Mouse (Mus musculus) hindbrain, embryonic 16.5 days (tissue): Measurements from ENCODE around the gene Wdr93. TPM values are rescaled to one million over a fixed set of nuclear protein-coding genes. Genes with fewer than 3 reads are reported as not detected.

Experiments used
- ATAC-seq: fragments of 200-750 bp; cut with Nextera tagmentation; 2 replicates; pipeline ENCODE4 v1.8.0; 2017; ENCODE audit warnings: moderate TSS enrichment, moderate library complexity
- H3K27ac ChIP-seq: fragments of 300-500 bp; sonication (generic); 2 replicates; pipeline ENCODE4 v1.5.1; 2014; ENCODE audit warnings: low read depth, mild to moderate bottlenecking, control low read depth, low read length, moderate library complexity
- H3K27me3 ChIP-seq: fragments of 300-500 bp; sonication (generic); replicated peaks from 2 replicates; pipeline ENCODE4 v1.6.1; 2014; ENCODE audit warnings: low read length; ENCODE audit not compliant: control insufficient read depth, insufficient read depth
- H3K36me3 ChIP-seq: fragments of 300-500 bp; sonication (generic); 2 replicates; pipeline ENCODE4 v1.6.1; 2014; ENCODE audit warnings: mild to moderate bottlenecking, low read length, moderate library complexity, mixed read lengths; ENCODE audit not compliant: control insufficient read depth, insufficient read depth
- H3K4me1 ChIP-seq: fragments of 300-500 bp; sonication (generic); 2 replicates; pipeline ENCODE4 v1.6.1; 2014; ENCODE audit warnings: low read depth, low read length; ENCODE audit not compliant: control insufficient read depth, insufficient read depth
- H3K4me2 ChIP-seq: fragments of 300-500 bp; sonication (generic); 2 replicates; pipeline ENCODE4 v1.6.1; 2014; ENCODE audit warnings: mild to moderate bottlenecking, low read length, control low read depth, moderate library complexity
- H3K4me3 ChIP-seq: fragments of 300-500 bp; sonication (generic); 2 replicates; pipeline ENCODE4 v1.5.1; 2014; ENCODE audit warnings: mild to moderate bottlenecking, low read length, control low read depth, moderate library complexity
- H3K9ac ChIP-seq: fragments of 300-500 bp; sonication (generic); 2 replicates; pipeline ENCODE4 v1.6.1; 2014; ENCODE audit warnings: low read depth, mild to moderate bottlenecking, control low read depth, low read length, moderate library complexity
- H3K9me3 ChIP-seq: fragments of 300-500 bp; sonication (generic); 2 replicates; pipeline ENCODE4 v1.6.1; 2014; ENCODE audit warnings: mild to moderate bottlenecking, low read length, moderate library complexity; ENCODE audit not compliant: control insufficient read depth
- WGBS: fragments of 180-500 bp; shearing (Covaris S2); extraction: QIAGEN DNeasy Blood & Tissue Kit; methylation state at CpG from one replicate; pipeline ENCODE4 v1.1.7; 2014; 5-methylcytosine and 5-hydroxymethylcytosine counted together
- polyA plus RNA-seq: library from polyadenylated mRNA; unstranded; fragments of >200 nt; fragmentation: Nextera tagmentation; extraction: Ambion mirVana; gene quantifications from 2 replicates; pipeline ENCODE4 v1.2.1, GENCODE M21; 2015

The Wdr93 gene
- polyA plus RNA-seq, 1 experiment from 2014 or later = 0.51 TPM

DNA sequence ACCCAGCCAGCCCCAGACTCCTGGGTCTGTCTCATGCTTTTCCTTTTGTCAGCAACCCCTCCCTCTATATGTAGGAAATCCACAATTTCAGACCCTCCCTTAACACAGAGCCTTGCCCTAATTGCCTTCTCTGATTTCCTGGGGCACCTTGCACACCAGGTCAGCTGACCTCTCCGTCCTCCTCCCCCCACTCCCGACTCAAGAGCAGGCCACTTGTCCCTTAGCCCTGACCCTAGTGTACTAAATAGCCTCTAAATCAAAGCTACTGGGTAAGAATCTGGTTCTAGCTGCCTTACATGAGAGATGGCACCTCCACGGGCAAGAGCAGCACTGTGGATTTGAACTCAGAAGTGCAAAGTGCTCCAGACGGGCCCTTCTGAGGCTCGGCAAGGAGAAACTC is 59.1 kb downstream of the Wdr93 start:
- no peak overlapping the region for H3K4me3 ChIP-seq
- no peak for ATAC-seq
- no peaks in the 10 kb centered on the region for H3K4me1 ChIP-seq
- no peaks in the 10 kb centered on the region for H3K36me3 ChIP-seq
- H3K27ac ChIP-seq = no peak overlapping the region
- no peaks in the 10 kb centered on the region for H3K9me3 ChIP-seq
- no peak overlapping the region for H3K4me2 ChIP-seq
- no peaks in the 10 kb centered on the region for H3K27me3 ChIP-seq
- H3K9ac ChIP-seq = no peak overlapping the region
- 72% methylated on average over 5 of the region's 5 CpGs for WGBS

DNA sequence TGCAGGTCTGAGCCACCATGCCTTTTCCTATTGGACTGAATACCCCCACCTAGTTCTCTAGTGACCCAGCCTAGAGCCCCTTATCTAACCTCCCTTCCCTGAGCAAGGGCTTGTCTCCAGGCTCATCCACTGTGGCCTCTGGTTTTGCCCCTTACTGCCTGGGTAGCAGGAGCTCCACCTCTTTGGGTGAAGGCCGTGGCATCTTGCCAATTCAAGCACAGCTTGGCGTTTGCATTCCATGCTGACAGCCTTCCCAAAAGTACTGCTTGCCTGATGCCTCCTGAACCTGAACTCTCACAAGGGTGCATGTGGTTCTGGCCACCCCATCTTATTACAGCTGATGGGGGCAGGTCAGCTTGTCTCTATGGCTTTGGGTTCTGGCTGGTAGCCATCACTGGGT is 60.9 kb downstream of the Wdr93 start:
- no peaks in the 10 kb centered on the region for H3K27me3 ChIP-seq
- H3K4me3 ChIP-seq = no peak overlapping the region
- H3K27ac ChIP-seq = no peak overlapping the region
- WGBS = 60% methylated on average over 2 of the region's 2 CpGs
- no peak for ATAC-seq
- H3K4me1 ChIP-seq = no peaks in the 10 kb centered on the region
- no peaks in the 10 kb centered on the region for H3K36me3 ChIP-seq
- H3K9ac ChIP-seq = no peak overlapping the region
- H3K4me2 ChIP-seq = no peak overlapping the region
- no peaks in the 10 kb centered on the region for H3K9me3 ChIP-seq

DNA sequence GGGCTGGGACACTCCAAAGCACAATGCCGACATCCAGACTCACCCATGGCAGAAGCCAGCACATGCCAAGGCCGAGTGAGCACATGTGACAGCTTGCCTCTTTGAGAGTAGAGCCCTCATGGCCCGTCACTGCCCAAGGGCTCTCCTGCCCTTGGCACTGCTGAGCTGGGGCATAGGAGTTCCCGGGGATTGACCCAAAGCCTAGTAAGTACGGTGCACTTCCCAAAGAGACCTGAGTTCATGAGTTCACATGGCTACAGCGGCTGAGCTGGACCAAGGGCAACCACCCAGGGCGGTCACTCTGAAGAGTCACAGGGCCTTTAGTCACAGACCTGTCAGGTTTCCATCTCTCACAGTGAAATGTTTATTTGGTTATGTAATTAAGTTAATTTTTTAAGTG is 65.6 kb downstream of the Wdr93 start:
- no peak for ATAC-seq
- Histone ChIP-seq H3K36me3 (no peaks in the 10 kb centered on the region), H3K4me3 (no peak overlapping the region), H3K4me1 (no peaks in the 10 kb centered on the region; the same call in 1 of the 2 replicates), H3K4me2 (no peak overlapping the region), H3K9me3 (no peaks in the 10 kb centered on the region), H3K27me3 (no peaks in the 10 kb centered on the region), H3K9ac (no peak overlapping the region), H3K27ac (no peak overlapping the region)
- WGBS = 90% methylated on average over 7 of the region's 7 CpGs

DNA sequence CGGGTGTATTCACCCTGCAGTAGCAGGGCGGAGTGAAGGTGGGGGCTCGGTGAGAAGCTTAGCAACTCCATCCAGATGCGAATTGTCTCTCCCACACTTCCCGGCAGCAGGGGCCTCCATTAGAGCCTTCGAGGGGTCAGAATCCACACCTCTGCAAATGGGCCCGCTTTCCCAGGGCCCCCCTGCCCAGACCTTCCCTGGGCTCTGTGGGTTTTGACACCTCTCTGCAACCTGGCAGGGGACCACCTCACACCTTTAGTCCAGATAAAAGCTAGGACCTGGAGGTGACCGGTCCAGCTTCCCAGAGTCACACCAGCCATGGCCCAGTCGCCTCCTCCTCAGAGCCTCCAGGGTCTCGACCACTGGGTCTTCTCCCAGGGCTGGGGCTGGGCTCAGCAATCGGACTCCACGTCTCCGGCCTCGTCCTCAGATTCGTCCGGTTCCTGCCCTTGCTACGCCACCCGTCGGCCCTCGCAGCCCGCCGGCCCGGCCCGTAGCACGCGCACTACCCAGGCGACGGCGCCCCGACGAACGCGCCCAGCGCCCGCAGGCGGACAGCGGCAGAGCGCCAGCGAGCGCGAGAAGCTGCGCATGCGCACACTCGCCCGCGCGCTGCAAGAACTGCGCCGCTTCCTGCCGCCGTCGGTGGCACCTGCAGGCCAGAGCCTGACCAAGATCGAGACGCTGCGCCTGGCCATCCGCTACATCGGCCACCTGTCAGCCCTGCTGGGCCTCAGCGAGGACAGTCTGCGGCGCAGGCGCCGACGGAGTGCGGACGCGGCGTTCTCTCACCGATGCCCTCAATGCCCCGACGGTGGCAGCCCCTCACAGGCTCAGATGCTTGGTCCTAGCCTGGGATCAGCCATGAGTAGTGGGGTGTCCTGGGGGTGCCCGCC is 67.9 kb downstream of the Wdr93 start, which contains the start of gene Mesp2:
Mesp2 (plus strand) TSS at position 117 of the 896 bp plus-strand sequence.
- H3K27ac ChIP-seq = no peak within 1 kb of the TSS
- peak within 1 kb of the TSS; percentile 44 for H3K4me3 ChIP-seq
- WGBS = 21% methylated on average over 51 of the region's 71 CpGs
- H3K9ac ChIP-seq = peak within 1 kb of the TSS; percentile 68
- H3K4me1 ChIP-seq = no peaks in the 10 kb centered on the region; the same call in 1 of the 2 replicates
- H3K4me2 ChIP-seq = peak within 1 kb of the TSS; percentile 67
- peak; percentile 79 for ATAC-seq
- H3K27me3 ChIP-seq = no peaks in the 10 kb centered on the region
- no peaks in the 10 kb centered on the region for H3K9me3 ChIP-seq
- H3K36me3 ChIP-seq = no peaks in the 10 kb centered on the region

DNA sequence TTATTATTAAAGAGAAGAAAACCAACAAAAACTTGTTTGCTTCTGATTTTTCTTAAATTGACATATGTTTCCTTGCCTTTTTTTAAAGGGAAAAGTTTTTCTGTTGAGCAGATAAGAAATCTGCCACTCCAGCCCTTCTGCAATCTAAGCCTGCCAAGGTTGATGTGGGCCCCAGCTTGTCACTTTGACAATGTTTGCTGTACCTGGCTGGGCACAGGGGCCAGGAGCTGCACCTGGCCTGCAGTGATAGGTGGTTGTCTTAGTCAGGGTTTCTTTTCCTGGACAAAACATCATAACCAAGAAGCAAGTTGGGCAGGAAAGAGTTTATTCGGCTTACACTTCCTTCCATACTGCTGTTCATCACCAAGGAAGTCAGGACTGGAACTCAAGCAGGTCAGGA is 70.4 kb downstream of the Wdr93 start:
- Histone ChIP-seq H3K36me3 (no peaks in the 10 kb centered on the region), H3K4me3 (no peak overlapping the region), H3K4me2 (no peak overlapping the region), H3K4me1 (no peaks in the 10 kb centered on the region; the same call in 1 of the 2 replicates), H3K9ac (no peak overlapping the region), H3K27ac (no peak overlapping the region), H3K9me3 (no peaks in the 10 kb centered on the region), H3K27me3 (no peaks in the 10 kb centered on the region; the same call in 1 of the 2 replicates)
- 86% methylated on average over 1 of the region's 1 CpGs for WGBS
- no peak for ATAC-seq

DNA sequence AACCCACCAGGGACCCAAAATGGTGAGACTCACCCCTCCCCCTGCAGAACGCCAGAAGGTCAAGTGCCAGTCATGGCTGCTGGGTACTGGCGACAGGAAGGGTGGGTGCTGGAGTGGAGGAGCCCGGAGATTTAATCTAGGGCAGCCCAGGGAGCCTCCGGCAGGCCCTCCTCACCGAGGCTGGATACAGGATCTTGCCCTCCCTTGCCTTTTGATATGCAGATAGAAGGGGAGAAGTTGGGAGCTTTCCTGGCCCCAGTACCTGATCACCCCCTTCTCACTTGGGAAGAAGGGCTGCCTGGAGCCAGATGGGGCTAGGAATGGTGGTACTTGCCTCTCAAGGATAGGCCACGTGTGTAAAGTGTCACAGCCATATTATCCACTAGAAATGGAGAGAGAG is 75.4 kb downstream of the Wdr93 start:
- no peaks in the 10 kb centered on the region for H3K9me3 ChIP-seq
- H3K9ac ChIP-seq = no peak overlapping the region
- no peaks in the 10 kb centered on the region for H3K4me1 ChIP-seq
- WGBS = 6% methylated on average over 6 of the region's 6 CpGs
- no peak overlapping the region for H3K4me3 ChIP-seq
- no peak overlapping the region for H3K4me2 ChIP-seq
- H3K27ac ChIP-seq = no peak overlapping the region
- no peaks in the 10 kb centered on the region for H3K36me3 ChIP-seq
- no peaks in the 10 kb centered on the region; the same call in none of the 2 replicates for H3K27me3 ChIP-seq
- ATAC-seq = no peak

DNA sequence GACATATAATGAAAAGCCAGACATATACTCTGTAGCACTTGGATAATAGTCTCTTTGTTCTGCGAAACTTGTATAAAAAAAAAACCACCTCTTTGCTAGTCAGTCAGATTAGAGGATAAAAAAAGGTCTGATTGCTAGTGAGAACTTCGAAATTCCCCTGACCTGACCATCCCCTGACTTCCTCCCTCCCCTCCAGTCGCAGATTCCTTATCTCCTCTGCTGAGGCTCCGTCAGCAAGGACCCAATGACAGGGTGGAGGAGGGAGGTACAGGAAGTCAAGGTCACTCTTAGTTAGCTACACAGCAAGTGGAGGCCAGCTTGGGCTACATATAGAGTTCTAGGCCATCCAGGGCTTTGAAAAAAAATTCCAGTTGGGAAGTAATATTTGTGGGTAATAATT is 76.6 kb downstream of the Wdr93 start:
- Histone ChIP-seq H3K4me2 (no peak overlapping the region), H3K9ac (no peak overlapping the region), H3K27ac (no peak overlapping the region), H3K9me3 (no peaks in the 10 kb centered on the region), H3K27me3 (no peaks in the 10 kb centered on the region; the same call in none of the 2 replicates), H3K4me1 (no peaks in the 10 kb centered on the region), H3K4me3 (no peak overlapping the region), H3K36me3 (no peaks in the 10 kb centered on the region)
- WGBS = 51% methylated on average over 4 of the region's 4 CpGs
- no peak for ATAC-seq

DNA sequence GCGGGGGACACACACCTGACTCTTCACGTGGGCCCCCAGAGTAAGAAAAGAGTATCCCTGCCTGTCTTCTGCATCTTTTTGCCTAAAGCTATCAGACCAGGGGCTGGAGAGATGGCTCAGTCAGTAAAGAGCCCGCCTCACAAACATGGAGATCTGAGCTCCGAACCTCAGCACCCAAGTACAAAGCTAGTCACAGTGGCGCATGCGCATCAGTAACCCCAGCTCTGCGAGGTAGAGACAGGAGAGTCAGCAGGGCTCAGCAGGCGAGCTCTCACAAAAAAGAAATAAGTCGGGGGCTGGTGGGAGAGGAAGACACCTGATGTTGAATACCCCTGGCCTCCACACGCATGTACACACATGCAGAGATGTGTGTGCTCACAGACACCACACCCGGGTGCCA is 77.0 kb downstream of the Wdr93 start:
- WGBS = 53% methylated on average over 11 of the region's 11 CpGs
- Histone ChIP-seq H3K4me1 (no peaks in the 10 kb centered on the region), H3K27ac (no peak overlapping the region), H3K36me3 (no peaks in the 10 kb centered on the region), H3K27me3 (no peaks in the 10 kb centered on the region; the same call in none of the 2 replicates), H3K4me2 (no peak overlapping the region), H3K4me3 (no peak overlapping the region), H3K9ac (no peak overlapping the region), H3K9me3 (peaks cover 3% of the 10 kb centered on the region)
- no peak for ATAC-seq

DNA sequence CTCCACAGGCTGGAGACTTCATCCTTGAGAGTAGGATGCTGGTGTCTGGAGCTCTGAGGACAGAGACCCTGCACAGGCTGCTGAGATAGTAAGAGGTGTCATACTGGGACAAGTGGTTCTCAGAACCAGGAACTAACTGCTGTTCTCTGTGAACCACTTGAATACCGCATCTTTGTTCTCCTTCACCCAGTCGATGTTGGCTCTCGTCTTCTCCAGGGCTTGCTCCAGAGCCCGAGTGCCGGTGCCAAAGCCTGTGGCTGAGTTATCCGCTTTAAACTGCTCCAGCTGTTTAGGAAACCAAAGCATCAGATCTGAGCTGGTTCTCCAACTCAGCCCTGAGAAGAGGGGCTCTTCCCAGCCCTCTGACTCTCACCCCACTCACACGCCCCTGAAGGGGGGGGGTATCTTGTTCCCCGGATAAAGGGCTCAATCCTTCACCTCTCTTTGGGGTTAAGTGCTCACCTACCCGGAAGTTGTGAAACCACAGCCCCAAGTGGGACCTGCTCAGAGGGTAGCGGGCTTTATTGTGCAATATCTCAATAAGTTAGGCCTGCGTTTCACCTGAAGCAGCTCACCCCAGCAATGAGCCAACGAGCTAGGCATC is 79.2 kb downstream of the Wdr93 start:
- peaks cover 3% of the 10 kb centered on the region for H3K9me3 ChIP-seq
- no peak overlapping the region for H3K4me3 ChIP-seq
- no peak overlapping the region for H3K4me2 ChIP-seq
- H3K9ac ChIP-seq = no peak overlapping the region
- H3K27me3 ChIP-seq = no peaks in the 10 kb centered on the region; the same call in none of the 2 replicates
- WGBS = 83% methylated on average over 12 of the region's 12 CpGs
- no peak overlapping the region for H3K27ac ChIP-seq
- no peaks in the 10 kb centered on the region for H3K36me3 ChIP-seq
- no peaks in the 10 kb centered on the region for H3K4me1 ChIP-seq
- ATAC-seq = no peak
